Mouse (Mus musculus) WW6 (cell line): ENCODE data around the gene Clmp.
"Not testable (repeated sequence)": the region's sequence is repeated elsewhere in the genome, so short reads cannot be mapped to it uniquely, and the experiment has no call there.

Experiments used
- DNase-seq: peaks from one replicate; pipeline ENCODE4 v3.0.0-alpha.2; 2013; ENCODE audit warnings: low read depth, low spot score

Clmp gene

GRCm38 (mm10) chr9:40776044-40776443 lies 90.3 kb downstream of the Clmp start:
- no peak for DNase-seq

- DNase-seq: no peak
Measured at GRCm38 (mm10) chr9:40776459-40777248, 90.9 kb downstream of the Clmp start.

GRCm38 (mm10) chr9:40780111-40780510 lies 94.3 kb downstream of the Clmp start:
- DNase-seq: no peak

GRCm38 (mm10) chr9:40780892-40781725 lies 95.3 kb downstream of the Clmp start:
- DNase-seq: no peak

GRCm38 (mm10) chr9:40781726-40782581 lies 96.2 kb downstream of the Clmp start:
- DNase-seq: no peak

GRCm38 (mm10) chr9:40783641-40784373 lies 98.0 kb downstream of the Clmp start:
- no peak for DNase-seq

- no peak for DNase-seq
Measured at GRCm38 (mm10) chr9:40784374-40784967, 98.7 kb downstream of the Clmp start.

- no peak for DNase-seq
Measured at GRCm38 (mm10) chr9:40785452-40785851, 99.7 kb downstream of the Clmp start.

- DNase-seq: not testable (repeated sequence)
Measured at GRCm38 (mm10) chr9:40786820-40787219, 101.1 kb downstream of the Clmp start.

- no peak for DNase-seq
Measured at GRCm38 (mm10) chr9:40791864-40792633, 106.3 kb downstream of the Clmp start.

- DNase-seq: no peak
Measured at GRCm38 (mm10) chr9:40793581-40793980, 107.8 kb downstream of the Clmp start.

- DNase-seq: no peak
Measured at GRCm38 (mm10) chr9:40794251-40794650, 108.5 kb downstream of the Clmp start.

- no peak for DNase-seq
Measured at GRCm38 (mm10) chr9:40794926-40795325, 109.2 kb downstream of the Clmp start.

GRCm38 (mm10) chr9:40795562-40795961 lies 109.8 kb downstream of the Clmp start:
- DNase-seq: no peak

GRCm38 (mm10) chr9:40796054-40796453 lies 110.3 kb downstream of the Clmp start:
- no peak for DNase-seq

- DNase-seq: no peak
Measured at GRCm38 (mm10) chr9:40798247-40798960, 112.6 kb downstream of the Clmp start.

GRCm38 (mm10) chr9:40799112-40799511 lies 113.3 kb downstream of the Clmp start:
- no peak for DNase-seq

- no peak for DNase-seq
Measured at GRCm38 (mm10) chr9:40799837-40800501, 114.2 kb downstream of the Clmp start.
